Mouse (Mus musculus): ENCODE measurements around the gene Nfia.
A peak's percentile ranks its signal among the peaks of the same experiment; 100 is the strongest.

The Nfia gene

GRCm38 (mm10) chr4:97784236-97784635, 11.7 kb downstream of the Nfia start:
- no peak for DNase-seq

GRCm38 (mm10) chr4:97785547-97786271, 13.2 kb downstream of the Nfia start:
- no peak for DNase-seq

- no peak for DNase-seq
These were observed 14.0 kb downstream of the Nfia start for GRCm38 (mm10) chr4:97786571-97786970.

GRCm38 (mm10) chr4:97787515-97787914, 15.0 kb downstream of the Nfia start:
- no peak for DNase-seq

GRCm38 (mm10) chr4:97788537-97788936, 16.0 kb downstream of the Nfia start:
- no peak for DNase-seq

- no peak for DNase-seq
These were observed 21.4 kb downstream of the Nfia start for GRCm38 (mm10) chr4:97793931-97794330.

GRCm38 (mm10) chr4:97794865-97795264, 22.3 kb downstream of the Nfia start:
- DNase-seq: no peak

- DNase-seq: no peak
These were observed 23.4 kb downstream of the Nfia start for GRCm38 (mm10) chr4:97795957-97796356.

- DNase-seq: no peak
These were observed 24.0 kb downstream of the Nfia start for GRCm38 (mm10) chr4:97796505-97796904.

GRCm38 (mm10) chr4:97803791-97804190, 31.3 kb downstream of the Nfia start:
- DNase-seq: no peak

- DNase-seq: no peak
These were observed 32.1 kb downstream of the Nfia start for GRCm38 (mm10) chr4:97804638-97805037.

- DNase-seq: no peak
These were observed 32.7 kb downstream of the Nfia start for GRCm38 (mm10) chr4:97805255-97805654.

- no peak for DNase-seq
These were observed 33.6 kb downstream of the Nfia start for GRCm38 (mm10) chr4:97805896-97806808.

- DNase-seq: no peak
These were observed 34.4 kb downstream of the Nfia start for GRCm38 (mm10) chr4:97806924-97807323.

GRCm38 (mm10) chr4:97808885-97809284, 36.4 kb downstream of the Nfia start:
- DNase-seq: no peak

- DNase-seq: no peak
These were observed 37.2 kb downstream of the Nfia start for GRCm38 (mm10) chr4:97809582-97810295.

GRCm38 (mm10) chr4:97810348-97810939, 37.9 kb downstream of the Nfia start:
- DNase-seq: no peak

GRCm38 (mm10) chr4:97813035-97813434, 40.5 kb downstream of the Nfia start:
- no peak for DNase-seq

- no peak for DNase-seq
These were observed 41.5 kb downstream of the Nfia start for GRCm38 (mm10) chr4:97813996-97814395.

GRCm38 (mm10) chr4:97814515-97814914, 42.0 kb downstream of the Nfia start:
- peak; percentile 13 for DNase-seq

GRCm38 (mm10) chr4:97816001-97816400, 43.5 kb downstream of the Nfia start:
- no peak for DNase-seq

GRCm38 (mm10) chr4:97816753-97817152, 44.2 kb downstream of the Nfia start:
- DNase-seq: no peak

GRCm38 (mm10) chr4:97817741-97818140, 45.2 kb downstream of the Nfia start:
- no peak for DNase-seq

Data from liver (tissue).